Mouse (Mus musculus) thymus, postnatal 10 days (tissue): ENCODE results near the gene Akirin2.
"Not testable (repeated sequence)": the region's sequence is repeated elsewhere in the genome, so short reads cannot be mapped to it uniquely, and the experiment has no call there.

Source experiments
- DNase-seq, 2 experiments: peaks; one replicate each; pipeline ENCODE4 v3.0.0; 2021; ENCODE audit warnings: low spot score in 2 of 2

Gene Akirin2

DNA sequence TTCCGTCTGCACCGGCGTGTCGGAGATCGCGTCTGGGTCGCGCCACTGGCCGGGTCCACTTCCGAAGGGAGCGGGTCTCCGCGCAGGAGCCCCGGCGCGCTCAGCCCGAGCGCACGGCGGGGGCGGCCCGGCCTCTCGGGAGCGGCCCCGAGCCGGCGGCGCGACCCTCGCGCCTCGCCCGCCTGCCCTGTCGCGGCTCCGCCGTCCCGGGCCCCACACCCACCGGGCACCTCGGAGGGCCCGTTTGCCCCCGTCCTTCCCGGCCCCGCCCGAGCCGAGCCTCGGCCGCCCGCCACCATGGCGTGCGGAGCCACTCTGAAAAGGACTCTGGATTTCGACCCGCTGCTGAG, at the start of gene Akirin2:
Gene Akirin2, plus strand, starts transcription at position 190 of the 350 bp plus-strand sequence.
- no peak for DNase-seq

DNA sequence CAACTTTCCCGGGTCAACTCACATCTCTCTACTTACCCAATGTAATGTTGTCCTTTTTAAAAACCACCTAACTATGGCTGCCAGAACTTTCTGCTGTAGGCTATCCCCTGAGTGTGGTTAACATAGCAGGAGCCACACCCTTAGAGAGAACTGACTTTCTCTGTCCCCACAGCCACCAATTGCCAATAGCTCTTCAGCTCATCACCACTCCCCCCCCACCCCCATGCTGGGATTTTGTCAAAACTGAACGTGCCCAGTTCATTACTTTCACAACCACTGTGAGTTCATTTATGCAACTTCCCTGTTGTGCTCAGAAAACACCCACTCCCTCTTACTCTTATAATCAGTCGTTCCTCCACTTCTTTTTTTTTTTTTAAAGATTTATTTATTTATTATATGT, 40.4 kb upstream of the Akirin2 start:
- no peak for DNase-seq

DNA sequence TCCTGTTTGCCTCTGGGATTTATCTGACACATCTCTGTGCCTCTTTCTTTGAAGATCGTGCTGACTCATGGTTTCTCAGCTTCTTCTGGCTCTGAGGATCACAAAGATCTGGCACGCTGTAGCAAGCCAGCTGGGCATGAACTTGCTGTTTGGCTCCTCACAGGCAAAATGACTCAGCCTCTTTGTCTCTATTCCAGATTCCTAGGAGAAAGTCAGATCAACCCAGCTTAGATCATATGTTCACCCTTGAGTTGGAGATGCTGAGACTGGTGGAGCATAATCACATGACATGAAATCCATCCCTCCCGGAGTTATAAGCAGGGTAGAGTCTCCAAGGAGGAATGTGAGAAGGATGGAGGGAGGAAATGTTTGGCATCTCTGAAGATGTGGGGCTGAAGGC, 27.9 kb upstream of the Akirin2 start:
- DNase-seq = no peak

DNA sequence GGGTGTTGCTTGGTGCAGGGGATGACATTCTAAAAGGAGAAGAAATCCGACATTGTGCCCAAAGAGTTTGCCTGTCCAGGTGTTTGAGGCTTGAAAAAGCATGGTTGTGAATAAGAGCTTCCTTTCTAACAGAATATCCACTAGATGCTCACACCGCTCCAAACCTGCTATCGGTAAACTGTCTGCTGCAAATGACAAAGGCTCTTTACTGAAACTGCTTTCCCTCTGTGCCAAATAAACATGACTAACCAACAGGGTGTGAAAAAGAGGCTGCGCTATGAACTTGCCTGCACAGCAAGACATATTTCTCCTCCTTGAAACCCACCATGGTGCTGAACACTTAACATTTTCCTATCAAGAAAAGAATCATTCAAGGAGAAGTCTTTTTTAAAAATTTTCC, 27.2 kb upstream of the Akirin2 start:
- no peak for DNase-seq

DNA sequence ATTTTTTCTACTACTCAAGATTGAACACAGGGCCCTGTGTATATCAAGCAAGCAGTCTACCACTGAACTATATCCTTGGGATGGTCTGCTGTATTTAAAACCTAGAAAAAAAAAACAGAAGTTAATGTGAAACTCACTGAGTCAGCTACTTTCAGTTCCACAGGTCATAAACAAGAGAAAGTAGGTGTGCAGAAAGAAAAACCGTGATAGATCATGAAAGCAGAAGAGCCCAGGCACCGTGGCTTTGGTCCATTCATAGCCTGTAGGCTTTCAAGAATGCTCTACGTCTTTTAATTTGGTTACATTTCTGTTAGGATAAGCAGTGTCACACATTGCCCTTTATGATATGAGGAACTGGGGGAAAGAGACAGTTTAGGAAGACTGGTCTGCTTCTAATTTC, 24.0 kb upstream of the Akirin2 start:
- no peak for DNase-seq

DNA sequence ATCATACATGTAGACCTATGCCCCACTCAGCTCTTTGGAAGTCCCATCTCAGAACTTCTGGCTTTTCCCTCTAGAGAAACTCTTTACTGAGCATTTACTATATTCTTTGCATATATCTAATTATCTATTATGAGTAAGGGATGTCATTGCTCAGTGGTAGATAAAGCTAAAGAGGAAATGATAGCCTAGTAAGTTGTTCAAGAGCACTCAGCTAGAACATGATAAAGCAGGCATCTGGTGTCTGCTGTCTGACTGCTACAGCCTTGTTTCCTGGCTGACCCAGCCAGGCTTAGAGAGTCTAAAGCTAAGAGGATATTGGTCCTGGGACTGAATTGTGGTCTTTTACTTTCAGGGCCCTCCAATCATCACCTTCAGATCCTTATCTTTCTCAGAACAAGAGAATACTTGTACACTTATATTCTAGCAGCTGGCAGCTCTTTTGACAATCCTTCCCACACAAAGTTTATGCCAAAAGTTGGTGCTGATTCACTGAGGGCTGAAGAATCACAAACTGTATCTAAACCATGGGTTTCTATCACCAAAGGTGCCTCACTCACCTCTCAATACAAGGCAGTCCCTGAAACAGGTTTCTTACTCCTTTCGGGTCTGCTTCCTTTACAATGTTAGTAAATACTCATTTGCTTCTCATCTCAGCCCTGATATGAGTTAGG, 22.2 kb upstream of the Akirin2 start:
- DNase-seq = no peak

DNA sequence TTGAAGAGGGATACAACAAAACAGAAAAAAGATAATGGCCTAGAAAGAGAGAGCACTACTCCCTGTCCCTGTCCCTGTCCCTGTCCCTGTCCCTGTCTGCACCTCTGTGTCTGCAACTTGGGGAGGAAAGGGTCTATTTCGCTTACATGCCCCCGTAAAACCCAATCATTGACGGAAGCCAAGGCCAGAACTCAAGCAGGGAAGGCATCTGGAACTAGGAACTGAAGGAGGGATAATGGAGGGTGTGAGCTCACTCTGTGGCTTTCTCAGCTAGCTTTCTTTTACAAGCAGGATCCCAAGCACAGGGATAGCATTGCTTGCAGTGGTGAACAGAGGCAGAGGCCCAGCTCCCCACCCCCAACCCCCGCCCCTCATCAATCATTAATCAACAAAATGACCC, 21.4 kb upstream of the Akirin2 start:
- no peak for DNase-seq

DNA sequence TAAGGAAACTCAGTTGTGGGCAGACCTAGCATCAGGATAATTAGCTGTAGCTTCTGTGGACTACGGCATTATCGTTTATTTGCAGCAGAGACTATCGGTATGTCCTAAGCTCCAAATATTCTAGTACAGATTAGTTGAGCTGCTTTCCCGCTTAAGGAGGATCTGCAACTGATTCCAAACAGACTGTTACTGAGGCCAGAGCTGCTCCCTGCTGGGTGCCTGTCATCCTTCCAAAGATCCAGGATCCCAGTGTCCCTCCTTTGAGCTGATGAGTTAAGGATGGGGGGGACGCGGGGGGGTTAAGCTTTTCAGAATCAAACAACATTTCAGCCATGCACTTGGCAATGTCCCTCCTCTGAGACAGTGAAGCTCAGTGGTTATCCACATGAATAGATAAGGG, 20.8 kb upstream of the Akirin2 start:
- no peak for DNase-seq

DNA sequence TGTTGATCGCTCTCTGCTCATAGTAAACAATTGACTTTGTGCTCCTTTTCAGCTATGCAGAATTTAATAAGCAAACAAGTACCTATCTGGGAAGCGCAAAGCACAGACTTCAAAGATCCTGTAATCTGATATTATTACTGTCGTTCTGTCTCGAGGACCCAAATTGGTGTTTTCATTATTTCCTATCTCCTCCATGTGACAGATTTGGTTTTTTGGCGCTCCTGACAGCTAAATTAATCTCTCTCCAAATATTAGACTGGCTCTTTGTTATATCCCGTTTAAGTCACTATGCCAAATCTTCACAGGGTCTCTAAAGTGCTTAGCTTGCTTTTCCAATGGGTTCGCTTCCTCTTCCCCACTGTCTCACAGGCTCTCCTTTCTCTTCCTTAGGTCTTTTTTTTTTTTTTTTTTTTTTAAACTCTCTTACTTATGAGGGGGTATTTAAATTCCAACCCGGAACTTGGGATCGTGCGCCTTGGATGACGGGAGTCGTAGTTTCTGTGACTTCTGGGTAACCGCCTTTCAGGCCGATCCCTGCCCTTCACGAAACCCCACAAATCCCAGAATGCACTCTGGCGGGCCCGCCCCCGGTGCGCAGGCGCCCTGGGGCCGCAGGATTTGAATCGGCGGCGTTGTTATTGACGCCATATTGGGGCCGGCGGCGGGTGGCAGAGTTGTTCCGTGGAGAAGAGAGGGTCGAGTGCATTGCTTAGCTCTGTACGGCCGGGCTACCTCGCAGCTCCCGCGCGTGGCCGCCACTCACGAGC, 573 bp upstream of the Akirin2 start:
- peak; percentile 93 to 95 for DNase-seq

DNA sequence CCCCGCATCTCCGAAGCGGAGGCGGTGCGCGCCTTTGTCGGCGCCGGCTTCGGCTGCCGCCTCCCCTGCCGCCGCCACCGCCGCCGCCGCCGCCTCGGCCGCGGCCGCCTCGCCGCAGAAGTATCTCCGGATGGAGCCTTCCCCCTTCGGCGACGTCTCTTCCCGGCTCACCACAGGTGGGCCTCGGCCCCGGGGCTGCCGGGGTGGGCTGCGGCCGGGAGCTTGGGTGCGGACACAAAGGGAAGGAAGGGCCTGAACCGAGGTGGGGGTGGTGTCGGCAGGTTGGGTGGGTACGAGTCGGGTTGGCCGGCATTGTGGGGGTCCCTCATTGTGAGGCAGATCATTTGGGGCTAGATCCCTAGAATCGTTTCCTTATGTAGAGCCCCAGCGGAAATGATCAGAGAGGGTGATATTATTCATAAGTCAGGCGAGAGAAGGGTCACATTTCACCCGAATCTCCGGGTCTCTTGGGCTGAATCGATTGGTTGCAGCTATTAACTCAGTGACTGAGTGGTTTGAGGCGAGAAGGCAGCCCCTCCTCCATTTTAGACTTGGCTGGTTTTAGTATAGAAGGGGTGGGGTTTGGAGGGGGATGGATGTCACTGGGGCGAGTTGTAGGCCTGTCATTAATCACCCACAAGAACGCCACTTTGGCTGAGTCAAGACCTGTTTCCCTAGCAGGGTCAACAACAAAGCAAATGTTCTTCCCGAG, 517 bp downstream of the Akirin2 start:
- peak; percentile 48 to 63 for DNase-seq

DNA sequence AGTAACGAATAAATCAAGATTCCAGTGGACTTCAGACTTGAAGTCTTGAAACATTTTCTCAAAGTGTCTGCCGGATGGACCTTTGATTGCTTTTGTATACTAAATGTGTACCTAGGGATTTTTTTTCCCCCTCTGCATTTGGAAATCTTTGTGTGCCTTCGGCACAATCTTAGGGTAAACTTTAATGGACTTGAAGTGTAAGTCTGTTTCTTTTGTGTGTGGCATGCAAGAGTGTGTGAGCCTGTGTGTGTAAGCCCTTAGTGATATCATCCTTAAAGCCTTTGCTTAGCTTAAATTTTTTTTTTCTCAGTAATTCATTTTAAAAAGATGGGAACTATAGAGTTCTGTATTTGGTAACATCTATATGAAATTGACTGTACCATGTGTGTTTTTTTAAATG, 1.2 kb downstream of the Akirin2 start:
- DNase-seq = no peak

DNA sequence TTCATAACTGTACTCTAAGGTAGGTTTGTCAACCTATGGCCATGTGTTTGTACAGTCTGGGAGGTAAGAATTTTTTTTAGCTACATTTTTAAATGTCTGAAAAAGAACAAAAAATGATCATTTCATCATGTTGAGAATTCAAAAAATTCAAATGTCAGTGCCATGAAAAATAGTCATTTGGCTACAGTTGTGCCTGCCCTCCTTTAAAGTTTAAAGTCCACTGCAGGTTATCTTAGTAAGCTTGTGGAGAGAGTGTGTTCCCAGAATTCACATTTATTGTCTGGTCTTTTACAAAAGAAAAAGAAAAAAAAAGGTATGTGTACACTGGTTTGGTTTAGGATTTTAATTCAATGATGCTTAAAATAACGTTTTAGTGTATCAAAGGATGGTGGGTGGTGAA, 3.9 kb downstream of the Akirin2 start:
- DNase-seq = no peak

DNA sequence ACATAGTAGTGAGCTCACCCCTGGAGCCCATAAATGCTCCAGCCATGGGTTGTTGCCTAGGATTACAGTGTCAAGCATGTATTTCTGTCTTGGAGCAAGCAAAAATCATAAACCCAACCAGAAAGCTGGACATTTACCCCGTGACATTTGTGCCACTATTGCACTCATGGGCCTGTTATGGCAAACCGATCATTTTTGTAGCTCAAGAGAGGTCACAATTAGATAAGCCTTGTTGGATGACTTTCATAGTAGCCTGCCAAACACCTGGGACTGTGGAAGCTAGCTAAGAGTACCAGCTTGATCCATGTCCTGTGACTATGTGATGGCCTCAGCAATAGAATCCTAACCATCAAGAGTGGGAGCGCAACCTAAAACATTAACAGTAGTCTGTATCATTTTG, 4.9 kb downstream of the Akirin2 start:
- no peak for DNase-seq

DNA sequence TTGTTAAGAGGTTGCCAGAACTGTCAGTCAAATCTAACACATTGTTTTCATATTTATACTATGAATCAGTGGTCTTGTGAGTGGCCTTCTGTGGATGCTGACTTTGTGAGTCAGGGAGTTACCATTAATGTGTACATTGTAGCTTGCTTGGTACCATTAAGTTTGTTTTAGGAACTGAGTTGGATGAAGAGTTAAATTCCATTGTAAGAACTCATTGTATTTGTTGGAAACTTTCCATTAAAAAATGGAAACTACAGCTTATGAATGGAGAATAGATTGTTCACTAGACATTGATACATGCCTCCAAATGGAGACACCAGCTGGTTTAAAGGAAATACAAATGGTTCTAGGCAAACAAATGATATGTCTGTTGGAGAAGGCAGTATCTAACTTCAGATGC, 5.4 kb downstream of the Akirin2 start:
- DNase-seq = no peak

DNA sequence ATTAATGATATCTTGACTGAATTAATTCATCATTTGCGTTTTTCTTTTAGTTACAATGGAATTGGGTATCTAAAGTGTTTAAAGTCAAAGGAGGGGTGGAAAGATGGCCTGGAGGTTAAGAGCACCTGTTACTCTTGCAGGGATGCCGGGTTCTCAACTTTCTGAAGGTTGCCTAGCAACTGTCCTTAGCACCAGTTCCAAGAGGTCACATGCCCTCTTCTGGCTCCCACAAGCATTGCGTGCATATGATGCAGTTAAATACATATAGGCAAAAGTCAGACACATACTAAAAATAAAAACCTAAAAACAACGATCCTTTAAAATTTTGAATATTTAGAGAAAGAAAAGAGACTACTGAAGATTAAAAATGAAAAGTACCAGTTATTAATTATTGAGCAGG, 10.2 kb downstream of the Akirin2 start:
- DNase-seq = peak; percentile 55 to 66

DNA sequence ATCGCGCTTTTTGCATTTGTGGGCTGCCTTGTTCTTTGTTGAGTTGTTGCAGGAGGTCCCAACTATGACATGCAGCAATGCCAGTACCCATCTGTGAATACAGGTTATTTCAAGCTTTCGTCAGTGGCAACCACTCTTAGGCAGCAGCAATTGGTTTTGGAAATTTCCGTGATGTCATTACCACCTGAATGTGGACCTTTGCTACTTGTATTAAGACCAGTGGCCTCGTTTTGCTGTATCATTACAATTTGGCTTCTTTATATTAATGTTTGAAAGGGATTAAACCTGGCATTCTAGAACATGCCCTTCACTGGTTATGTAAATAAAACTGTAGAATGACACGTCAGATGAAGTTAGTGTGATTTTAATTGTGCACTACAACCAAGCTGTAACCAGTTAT, 15.5 kb downstream of the Akirin2 start:
- DNase-seq = no peak

DNA sequence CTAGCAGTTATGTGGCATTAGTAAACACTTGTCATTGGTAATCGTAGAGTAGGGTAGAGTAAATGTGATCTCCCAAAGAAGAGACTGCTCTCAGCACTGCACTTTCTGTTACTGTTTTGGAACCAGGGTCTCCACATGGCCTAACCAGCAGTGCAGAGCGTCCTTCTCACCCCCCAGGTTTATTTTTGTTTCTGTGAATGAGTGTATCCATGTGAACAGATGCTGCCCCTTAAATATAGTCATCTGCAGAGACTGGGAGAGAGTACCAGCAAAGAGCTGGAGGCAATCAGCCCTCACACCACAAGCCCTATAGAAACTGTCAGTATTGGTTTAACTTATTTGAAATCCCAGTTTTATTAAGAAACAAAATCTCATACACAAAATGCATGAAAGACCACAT, 22.1 kb downstream of the Akirin2 start:
- no peak for DNase-seq

DNA sequence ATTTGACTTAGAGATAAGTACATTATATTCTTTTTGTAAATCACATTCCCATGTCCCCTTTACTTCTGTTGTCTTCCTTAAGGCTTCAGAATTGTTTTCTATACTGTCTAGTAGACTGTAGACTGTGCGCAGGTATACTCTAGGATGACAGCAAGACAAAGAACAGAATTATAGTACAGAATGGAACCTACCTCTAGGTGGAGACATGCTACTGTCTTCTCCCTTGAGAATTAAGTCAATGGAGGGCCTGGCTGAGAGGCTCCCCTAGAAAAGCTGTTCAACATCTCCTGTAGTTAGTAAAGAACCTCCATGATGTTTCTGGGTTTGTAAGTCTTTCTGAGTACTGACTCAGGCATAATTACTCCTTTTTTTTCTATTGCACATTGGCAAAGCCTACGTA, 26.3 kb downstream of the Akirin2 start:
- DNase-seq = no peak

DNA sequence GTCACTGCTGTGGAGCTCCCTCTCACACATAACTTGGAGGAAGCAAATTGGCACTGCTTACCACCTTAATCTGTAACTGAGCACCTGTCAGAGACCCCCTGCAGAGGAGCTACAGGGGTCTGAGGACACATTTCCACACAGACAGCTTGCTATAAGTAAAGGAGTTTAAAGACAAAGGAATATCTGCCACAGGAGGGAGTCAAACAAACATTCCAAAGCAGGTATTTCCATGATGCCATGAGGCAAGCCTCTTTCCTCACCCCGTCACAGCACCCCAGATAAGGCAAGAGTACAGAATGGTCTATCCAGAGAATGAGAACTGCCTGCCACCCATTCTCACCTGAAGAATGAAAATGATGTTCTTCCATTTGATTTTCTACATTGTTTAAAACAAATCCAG, 28.5 kb downstream of the Akirin2 start:
- DNase-seq = no peak

DNA sequence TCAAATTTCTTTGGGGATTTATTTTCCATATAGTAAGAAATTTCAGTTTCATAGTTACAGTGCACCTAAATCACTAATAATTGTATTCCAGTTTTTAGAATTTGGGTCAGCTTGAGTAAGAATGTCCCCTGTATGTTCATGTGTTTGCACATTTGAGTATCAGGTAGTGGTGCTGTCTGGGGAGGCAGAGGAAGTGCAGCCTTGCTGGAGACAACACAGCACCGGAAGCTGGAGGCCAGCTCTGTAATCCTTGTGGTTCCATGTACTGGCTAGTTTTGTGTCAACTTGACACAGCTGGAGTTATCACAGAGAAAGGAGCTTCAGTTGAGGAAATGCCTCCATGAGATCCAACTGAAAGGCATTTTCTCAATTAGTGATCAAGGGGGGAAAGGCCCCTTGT, 30.8 kb downstream of the Akirin2 start:
- not testable (repeated sequence) for DNase-seq

DNA sequence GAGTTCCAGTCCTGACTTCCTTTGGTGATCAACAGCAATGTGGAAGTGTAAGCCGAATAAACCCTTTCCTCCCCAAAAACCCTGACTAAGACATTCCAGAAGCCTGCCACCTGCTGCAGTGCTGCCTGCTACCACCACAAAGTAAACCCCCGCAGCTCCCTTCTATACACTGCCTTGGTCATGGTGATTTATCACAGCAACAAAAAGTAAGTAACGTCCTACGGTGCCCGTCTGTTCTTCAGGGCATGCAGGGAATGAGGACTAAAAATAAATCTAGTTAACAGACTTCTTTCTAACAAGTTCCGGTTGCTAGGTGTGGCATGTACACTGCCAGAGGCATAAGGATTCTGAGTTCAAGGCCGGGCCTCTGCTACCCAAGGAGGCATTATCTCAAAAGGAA, 31.3 kb downstream of the Akirin2 start:
- no peak for DNase-seq

DNA sequence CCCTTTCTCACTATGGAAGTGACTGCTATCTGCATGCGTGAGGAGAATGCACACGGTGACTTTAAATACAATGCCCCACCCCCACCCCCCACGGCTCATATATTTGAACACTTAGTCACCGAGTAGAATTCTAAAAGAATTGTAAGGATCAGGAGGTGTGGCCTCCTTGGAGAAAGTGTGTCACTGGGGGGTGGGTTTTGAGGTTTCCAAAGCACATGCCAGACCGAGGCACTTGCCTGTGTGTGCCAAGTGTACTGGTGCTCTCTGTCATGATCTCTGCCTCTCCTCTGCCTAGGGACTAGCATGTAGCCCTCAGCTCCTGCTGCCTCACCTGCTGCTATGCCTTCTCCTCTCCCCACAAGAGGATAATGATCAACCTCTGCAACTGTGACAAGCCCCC, 31.7 kb downstream of the Akirin2 start:
- DNase-seq = no peak

DNA sequence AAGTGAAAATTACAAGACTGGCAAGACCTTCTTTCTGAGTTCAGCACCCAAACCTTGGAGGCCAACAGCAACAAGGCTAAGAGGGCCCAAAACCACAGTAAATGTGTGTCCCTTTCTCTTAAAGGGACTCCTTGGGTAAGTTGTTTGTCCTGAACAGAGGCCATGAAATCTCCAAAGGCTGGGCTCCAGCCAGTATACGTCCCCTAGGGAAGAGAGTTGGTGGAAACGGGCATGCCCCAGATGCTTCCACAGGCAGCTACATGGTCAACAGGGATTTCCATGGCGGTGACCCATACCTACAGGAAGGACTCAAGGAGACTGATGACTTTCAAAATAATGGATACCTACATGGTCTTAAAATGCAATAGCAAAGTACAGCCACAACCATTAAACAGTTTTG, 32.7 kb downstream of the Akirin2 start:
- no peak for DNase-seq
